28 mouse cellular contexts compared by ENCODE assay signal in genomic region chr10:68378212-68378611, GRCm38 (mm10).
DNase-seq lines count a peak whose midpoint lies in the region; ATAC-seq and TF ChIP-seq lines count a peak whose summit lies in the region.
"Had no signal": no experiment of that assay in that cellular context is flagged by ENCODE, and none has a peak within 500 bp of the region (broad histone marks: within the 10 kb centered on the region; RNA-seq: fewer than 3 reads in every experiment).

No protein-coding gene starts in this region.

- H3K4me3 ChIP-seq in kidney, postnatal 0 days (replicated peaks; ENCODE audit: low read depth, low read length): no peak overlapping the region
- H3K4me3 ChIP-seq in lung, embryonic 14.5 days (ENCODE audit: low read depth, low read length): no peak overlapping the region
- no peak overlapping the region for H3K4me3 ChIP-seq in bone marrow macrophage, adult 2 months (ENCODE audit: insufficient read depth, low read length)
- H3K4me3 ChIP-seq: embryonic facial prominence, embryonic 10.5 days; embryonic facial prominence, embryonic 15.5 days; forebrain, embryonic 13.5 days; heart, adult 2 months; heart, embryonic 12.5 days; limb, embryonic 13.5 days; midbrain, embryonic 13.5 days had no signal

- H3K9me3 ChIP-seq in kidney, postnatal 0 days (replicated peaks; ENCODE audit: low read length): no peaks in the 10 kb centered on the region
- H3K9me3 ChIP-seq in lung, embryonic 14.5 days (ENCODE audit: low read depth, low read length): no peaks in the 10 kb centered on the region
- H3K9me3 ChIP-seq: embryonic facial prominence, embryonic 10.5 days; embryonic facial prominence, embryonic 15.5 days; forebrain, embryonic 13.5 days; heart, embryonic 12.5 days; limb, embryonic 13.5 days; midbrain, embryonic 13.5 days had no signal

- peak; percentile 21 for DNase-seq in kidney, postnatal 0 days (ENCODE audit: low spot score)
- DNase-seq in kidney, postnatal 36 days: no peak
- no peak for DNase-seq in lung, embryonic 14.5 days
- DNase-seq in lung, adult 18-20 months: no peak
- no peak for DNase-seq in left cerebral cortex, postnatal 4 days
- DNase-seq in gastrocnemius, adult 18-20 months (ENCODE audit: low spot score): no peak
- DNase-seq: adrenal gland, adult 8-10 months; cerebellum, adult 9-10 months; gastrocnemius, postnatal 25 days; heart, adult 2 months; kidney, adult 9 months; kidney, postnatal 14 days; lung, postnatal 36 days; retina, postnatal 1 day; right cerebral cortex, postnatal 14 days; thymus, adult 2 months; thymus, postnatal 36 days had no signal

- ATAC-seq in kidney, postnatal 0 days (replicated peaks; ENCODE audit: low FRiP score, low read depth): no peak
- no peak for ATAC-seq in lung, embryonic 14.5 days (ENCODE audit: insufficient read depth)
- ATAC-seq in monocyte, adult 5-6 weeks (replicated peaks; ENCODE audit: insufficient number of reproducible peaks, low FRiP score, low TSS enrichment, poor library complexity, severe bottlenecking): peak; percentile 68
- ATAC-seq: forebrain, embryonic 13.5 days; intestine, postnatal 0 days; midbrain, embryonic 13.5 days had no signal

- no peak for TF ChIP-seq CTCF in kidney, postnatal 0 days (IDR thresholded peaks at IDR 0.05; ENCODE audit: low read depth)
- TF ChIP-seq CTCF in lung, embryonic 14.5 days (IDR thresholded peaks at IDR 0.05; ENCODE audit: low read depth): peak; percentile 14; the same call in 1 of the 2 replicates
- TF ChIP-seq CTCF in bone marrow macrophage, adult 2 months (IDR thresholded peaks at IDR 0.05; ENCODE audit: low read depth, low read length): no peak

- no peak for TF ChIP-seq POLR2A in bone marrow macrophage, adult 2 months (IDR thresholded peaks at IDR 0.05; ENCODE audit: borderline replicate concordance, low read depth, low read length)

- no peak overlapping the region for H3K4me2 ChIP-seq in kidney, postnatal 0 days (ENCODE audit: low read length)
- H3K4me2 ChIP-seq in lung, embryonic 14.5 days: no peak overlapping the region
- H3K4me2 ChIP-seq: embryonic facial prominence, embryonic 15.5 days; forebrain, embryonic 13.5 days; heart, embryonic 12.5 days; hindbrain, embryonic 14.5 days; limb, embryonic 13.5 days; midbrain, embryonic 13.5 days had no signal

- WGBS in kidney, postnatal 0 days: 83% methylated on average over 5 of the region's 5 CpGs
- WGBS in lung, embryonic 14.5 days: 85% methylated on average over 5 of the region's 5 CpGs

- no peaks in the 10 kb centered on the region for H3K36me3 ChIP-seq in kidney, postnatal 0 days (ENCODE audit: insufficient read depth, low read length)
- no peaks in the 10 kb centered on the region for H3K36me3 ChIP-seq in lung, embryonic 14.5 days (ENCODE audit: insufficient read depth)
- H3K36me3 ChIP-seq: embryonic facial prominence, embryonic 10.5 days; embryonic facial prominence, embryonic 15.5 days; heart, embryonic 12.5 days; limb, embryonic 13.5 days; midbrain, embryonic 13.5 days had no signal

- H3K9ac ChIP-seq in kidney, postnatal 0 days (ENCODE audit: low read depth, low read length): no peak overlapping the region
- H3K9ac ChIP-seq in lung, embryonic 14.5 days: no peak overlapping the region
- H3K9ac ChIP-seq: embryonic facial prominence, embryonic 15.5 days; forebrain, embryonic 13.5 days; heart, embryonic 12.5 days; hindbrain, embryonic 14.5 days; limb, embryonic 13.5 days; liver, embryonic 14.5 days; midbrain, embryonic 13.5 days had no signal

- no peaks in the 10 kb centered on the region for H3K27me3 ChIP-seq in kidney, postnatal 0 days (ENCODE audit: insufficient read depth, low read length)
- H3K27me3 ChIP-seq in lung, embryonic 14.5 days (ENCODE audit: insufficient read depth, low read length): no peaks in the 10 kb centered on the region
- H3K27me3 ChIP-seq: embryonic facial prominence, embryonic 15.5 days; forebrain, embryonic 13.5 days; heart, embryonic 12.5 days; limb, embryonic 13.5 days; midbrain, embryonic 13.5 days had no signal

- intact Hi-C loops in left cerebral cortex, postnatal 4 days (cut with DNase I): no loop called here

- H3K4me1 ChIP-seq in kidney, postnatal 0 days (replicated peaks; ENCODE audit: insufficient read depth, low read length): no peaks in the 10 kb centered on the region
- H3K4me1 ChIP-seq in lung, embryonic 14.5 days (ENCODE audit: insufficient read depth): no peaks in the 10 kb centered on the region
- peaks cover 12% of the 10 kb centered on the region for H3K4me1 ChIP-seq in bone marrow macrophage, adult 2 months (ENCODE audit: control insufficient read depth, insufficient read depth, low read length)
- H3K4me1 ChIP-seq: embryonic facial prominence, embryonic 10.5 days; embryonic facial prominence, embryonic 15.5 days; forebrain, embryonic 13.5 days; heart, embryonic 12.5 days; limb, embryonic 13.5 days; midbrain, embryonic 13.5 days had no signal

- no peak overlapping the region for H3K27ac ChIP-seq in kidney, postnatal 0 days
- no peak overlapping the region for H3K27ac ChIP-seq in lung, embryonic 14.5 days (ENCODE audit: low read depth)
- H3K27ac ChIP-seq in bone marrow macrophage, adult 2 months (ENCODE audit: insufficient read depth, low read depth, low read length): peak overlapping the region; percentile 54
- H3K27ac ChIP-seq: embryonic facial prominence, embryonic 10.5 days; embryonic facial prominence, embryonic 15.5 days; forebrain, embryonic 13.5 days; heart, adult 2 months; hindbrain, embryonic 14.5 days; limb, embryonic 13.5 days; liver, embryonic 14.5 days; midbrain, embryonic 13.5 days had no signal
